Mouse (Mus musculus): Measurements from ENCODE around the gene Fndc11. TPM values are rescaled to one million over a fixed set of nuclear protein-coding genes. Genes with fewer than 3 reads are reported as not detected.

The Fndc11 gene
- total RNA-seq, 2 experiments from 2014 or later, result not detected

GRCm38 (mm10) chr2:181213021-181213445 lies 6.8 kb upstream of the Fndc11 start, which contains the start of gene Srms:
TSS of gene Srms (minus strand) at chr2:181213185.
- no peak for DNase-seq (ENCODE audit: low spot score in 2 of 2)
- intact Hi-C loops (cut with DNase I), result no loop called here

GRCm38 (mm10) chr2:181216037-181216436 lies 3.8 kb upstream of the Fndc11 start:
- DNase-seq (ENCODE audit: low spot score in 2 of 2), result no peak
- intact Hi-C loops (cut with DNase I), result no loop called here

- intact Hi-C loops (cut with DNase I), result no loop called here
- no peak for DNase-seq (ENCODE audit: low spot score in 2 of 2)
These were observed 830 bp upstream of the Fndc11 start for GRCm38 (mm10) chr2:181218881-181219485.

GRCm38 (mm10) chr2:181220361-181220760 lies 548 bp downstream of the Fndc11 start:
- intact Hi-C loops (cut with DNase I), result no loop called here
- DNase-seq (ENCODE audit: low spot score in 2 of 2), result no peak

- intact Hi-C loops (cut with DNase I), result no loop called here
These were observed 5.2 kb downstream of the Fndc11 start for GRCm38 (mm10) chr2:181224994-181225393.

GRCm38 (mm10) chr2:181227122-181227521 lies 7.3 kb downstream of the Fndc11 start:
- intact Hi-C loops (cut with DNase I), result no loop called here
- DNase-seq (ENCODE audit: low spot score in 2 of 2), result no peak

More at GRCm38 (mm10) chr2:181224994-181225393, 5.2 kb downstream of the Fndc11 start:
- no peak for DNase-seq (ENCODE audit: low spot score in 2 of 2)

GRCm38 (mm10) chr2:181228335-181228734 lies 8.5 kb downstream of the Fndc11 start:
- intact Hi-C loops (cut with DNase I), result no loop called here
- no peak for DNase-seq (ENCODE audit: low spot score in 2 of 2)

- DNase-seq (ENCODE audit: low spot score in 2 of 2), result no peak
- intact Hi-C loops (cut with DNase I), result no loop called here
These were observed 11.4 kb downstream of the Fndc11 start for GRCm38 (mm10) chr2:181231171-181231570.

GRCm38 (mm10) chr2:181233443-181233842 lies 13.6 kb downstream of the Fndc11 start:
- DNase-seq (ENCODE audit: low spot score in 2 of 2), result no peak
- intact Hi-C loops (cut with DNase I), result no loop called here

GRCm38 (mm10) chr2:181234680-181235079 lies 14.9 kb downstream of the Fndc11 start:
- intact Hi-C loops (cut with DNase I), result no loop called here
- no peak for DNase-seq (ENCODE audit: low spot score in 2 of 2)

- intact Hi-C loops (cut with DNase I), result no loop called here
- no peak for DNase-seq (ENCODE audit: low spot score in 2 of 2)
These were observed 16.1 kb downstream of the Fndc11 start for GRCm38 (mm10) chr2:181235681-181236566.

- no peak for DNase-seq (ENCODE audit: low spot score in 2 of 2)
- intact Hi-C loops (cut with DNase I), result no loop called here
These were observed 17.6 kb downstream of the Fndc11 start for GRCm38 (mm10) chr2:181237251-181238014.

- intact Hi-C loops (cut with DNase I), result no loop called here
- no peak for DNase-seq (ENCODE audit: low spot score in 2 of 2)
These were observed 18.3 kb downstream of the Fndc11 start for GRCm38 (mm10) chr2:181238091-181238610.

GRCm38 (mm10) chr2:181238861-181239260 lies 19.0 kb downstream of the Fndc11 start:
- no peak for DNase-seq (ENCODE audit: low spot score in 2 of 2)
- intact Hi-C loops (cut with DNase I), result no loop called here

GRCm38 (mm10) chr2:181239261-181239660 lies 19.4 kb downstream of the Fndc11 start:
- intact Hi-C loops (cut with DNase I), result no loop called here
- DNase-seq (ENCODE audit: low spot score in 2 of 2), result peak in 1 of 2 experiments; percentile 12

- intact Hi-C loops (cut with DNase I), result no loop called here
These were observed 21.1 kb downstream of the Fndc11 start for GRCm38 (mm10) chr2:181240806-181241440.

GRCm38 (mm10) chr2:181241602-181242313 lies 21.9 kb downstream of the Fndc11 start, which contains the start of gene Helz2:
TSS of gene Helz2 (minus strand) at chr2:181242027.
- no peak for DNase-seq (ENCODE audit: low spot score in 2 of 2)
- intact Hi-C loops (cut with DNase I), result no loop called here

More at GRCm38 (mm10) chr2:181240806-181241440, 21.1 kb downstream of the Fndc11 start:
- DNase-seq (ENCODE audit: low spot score in 2 of 2), result no peak

- DNase-seq (ENCODE audit: low spot score in 2 of 2), result no peak
- intact Hi-C loops (cut with DNase I), result no loop called here
These were observed 22.5 kb downstream of the Fndc11 start for GRCm38 (mm10) chr2:181242314-181242665.

Measured in left cerebral cortex, postnatal 14 days (tissue).